Mouse (Mus musculus) lung, postnatal 36 days (tissue): ENCODE measurements around the gene Anks1.

Source experiments
- DNase-seq: peaks from one replicate; pipeline ENCODE4 v3.0.0; 2022; ENCODE audit warnings: mixed read lengths

Gene Anks1

GRCm38 (mm10) chr17:28106352-28106751 is 197.2 kb downstream of the Anks1 start:
- DNase-seq = no peak

DNA sequence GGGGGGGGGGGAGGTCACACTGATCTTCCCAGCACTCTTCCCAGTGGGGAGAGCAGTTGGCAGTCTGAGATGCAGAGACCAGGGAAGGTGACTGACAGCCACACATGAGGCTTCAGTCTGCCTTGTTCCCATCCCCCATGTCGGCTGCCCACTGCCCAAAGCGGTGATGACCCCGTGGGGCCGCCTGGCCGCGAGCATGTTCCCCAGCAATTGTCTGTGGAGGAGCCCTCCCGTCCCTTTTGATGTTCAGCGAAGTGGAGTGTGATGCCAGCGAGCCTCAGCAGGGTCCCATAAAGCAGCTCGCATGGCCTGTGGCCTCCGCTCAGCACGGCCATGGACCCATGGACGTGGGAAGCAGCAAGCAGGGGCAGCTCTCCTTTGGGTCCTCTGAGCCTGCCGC is 198.2 kb downstream of the Anks1 start:
- DNase-seq = no peak

GRCm38 (mm10) chr17:28112266-28112665 is 203.2 kb downstream of the Anks1 start:
- no peak for DNase-seq
